ENCODE assay signal across 17 mouse cellular contexts in genomic region chr6:140567199-140567598, GRCm38 (mm10).
"Had no signal": no experiment of that assay in that cellular context is flagged by ENCODE, and none has a peak within 500 bp of the region (broad histone marks: within the 10 kb centered on the region; RNA-seq: fewer than 3 reads in every experiment).

No protein-coding gene starts in this region.

- DNase-seq: kidney, adult 18-20 months; lung, embryonic 14.5 days; lung, postnatal 10 days; lung, postnatal 4 days; midbrain, embryonic 14.5 days; retina, postnatal 1 day; right cerebral cortex, postnatal 4 days; spleen, adult 18-20 months; thymus, adult 18-20 months; thymus, postnatal 14 days had no signal

- H3K4me3 ChIP-seq: intestine, embryonic 15.5 days; left cerebral cortex, adult 2 months; limb, embryonic 13.5 days; liver, embryonic 12.5 days; midbrain, embryonic 10.5 days; myocyte; neural tube, embryonic 12.5 days had no signal

- H3K27ac ChIP-seq: intestine, embryonic 15.5 days; left cerebral cortex, adult 2 months; limb, embryonic 13.5 days; liver, embryonic 12.5 days; midbrain, embryonic 10.5 days; neural tube, embryonic 12.5 days had no signal

- H3K4me1 ChIP-seq: intestine, embryonic 15.5 days; liver, embryonic 12.5 days; midbrain, embryonic 10.5 days had no signal

- H3K27me3 ChIP-seq: intestine, embryonic 15.5 days; limb, embryonic 13.5 days; liver, embryonic 12.5 days; neural tube, embryonic 12.5 days had no signal

- H3K9me3 ChIP-seq: intestine, embryonic 15.5 days; limb, embryonic 13.5 days; liver, embryonic 12.5 days; midbrain, embryonic 10.5 days; neural tube, embryonic 12.5 days had no signal

- ATAC-seq: intestine, embryonic 15.5 days; liver, embryonic 12.5 days had no signal

- H3K9ac ChIP-seq: intestine, embryonic 15.5 days; limb, embryonic 13.5 days; liver, embryonic 12.5 days; lung, embryonic 14.5 days; neural tube, embryonic 12.5 days had no signal

- H3K4me2 ChIP-seq: intestine, embryonic 15.5 days; limb, embryonic 13.5 days; liver, embryonic 12.5 days; lung, embryonic 14.5 days; neural tube, embryonic 12.5 days had no signal
